Mouse (Mus musculus) central nervous system, embryonic 11.5 days (tissue): ENCODE measurements around the gene Gm45711. TPM values are rescaled to one million over a fixed set of nuclear protein-coding genes. Genes with fewer than 3 reads are reported as not detected.

Source experiments
- polyA plus RNA-seq: library from polyadenylated mRNA; depleted of rRNA; stranded (reverse); fragments of >200 nt; gene quantifications from 2 replicates; pipeline ENCODE4 v1.2.3, GENCODE M21; 2012; rRNA removed

The Gm45711 gene
- not detected in 2 replicates for polyA plus RNA-seq

DNA sequence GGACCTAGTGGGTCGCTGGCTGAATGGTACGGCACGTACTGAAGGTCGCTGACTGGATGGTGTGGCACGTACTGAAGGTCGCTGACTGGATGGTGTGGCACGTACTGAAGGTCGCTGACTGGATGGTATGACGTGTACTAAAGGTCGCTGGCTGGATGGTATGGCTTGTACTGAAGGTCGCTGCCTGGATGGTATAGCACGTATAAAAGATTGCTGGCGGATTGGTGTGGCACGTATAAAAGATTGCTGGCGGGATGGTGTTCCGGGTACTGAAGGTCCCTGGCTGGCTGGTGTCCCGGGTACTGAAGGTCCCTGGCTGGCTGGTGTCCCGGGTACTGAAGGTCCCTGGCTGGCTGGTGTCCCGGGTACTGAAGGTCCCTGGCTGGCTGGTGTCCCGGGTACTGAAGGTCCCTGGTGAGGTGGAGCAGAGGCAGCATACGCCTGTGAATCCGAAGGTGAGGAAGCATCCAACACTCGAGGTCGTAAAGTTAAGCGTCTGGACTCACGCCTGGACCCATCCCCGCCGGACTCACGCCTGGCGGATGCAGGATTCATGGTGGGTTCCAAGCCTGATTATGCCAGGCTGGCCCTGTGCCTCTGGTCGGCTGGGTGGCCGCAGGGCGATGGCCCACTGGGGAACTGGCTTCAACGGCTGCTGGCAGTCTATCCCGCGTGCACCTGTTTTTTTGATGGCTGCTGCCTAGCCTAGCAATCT, at the start of gene Gm45711, which contains the start of gene Cmtm1:
Gene Gm45711 (minus strand): TSS at position 641 of the 715 bp plus-strand sequence.
Gene Cmtm1 (minus strand): TSS at position 705 of the 715 bp plus-strand sequence.

DNA sequence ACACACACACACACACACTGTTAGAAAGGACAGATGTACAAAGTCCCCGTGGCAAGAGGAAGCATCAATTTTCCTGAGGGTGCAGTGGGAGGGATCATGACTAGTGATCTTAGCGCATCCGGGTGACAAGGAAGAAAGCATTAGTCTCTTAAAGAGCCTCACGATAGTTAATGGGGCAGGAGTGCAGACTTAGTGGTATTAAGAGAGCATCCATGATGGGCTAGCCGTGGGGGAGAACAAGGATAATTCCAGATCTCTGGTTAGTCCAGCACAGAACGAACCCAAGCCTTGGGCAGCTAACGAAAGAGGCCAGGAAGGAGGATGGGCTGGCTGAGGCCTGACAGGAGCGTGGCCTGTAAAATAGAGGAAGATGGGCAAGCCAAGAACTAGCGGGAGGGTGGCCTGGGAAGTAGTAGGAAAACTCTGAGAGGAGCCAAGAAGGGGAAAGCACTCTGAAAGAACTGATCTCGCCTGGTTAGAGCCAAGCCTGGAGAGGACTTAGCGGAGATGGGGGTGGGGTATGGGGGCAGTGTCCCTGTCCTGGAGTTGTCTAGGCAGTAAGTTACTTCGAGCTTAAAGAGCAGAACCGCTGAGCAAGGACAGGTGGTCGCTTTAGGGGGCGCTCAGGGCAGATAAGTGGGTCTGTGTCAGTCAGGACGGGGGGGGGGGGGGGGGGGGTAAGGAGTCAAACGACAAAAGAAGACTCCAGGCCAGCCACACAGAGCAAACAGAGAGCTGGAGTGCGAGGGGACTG, 29.5 kb upstream of the Gm45711 start, which contains the start of gene Cmtm3:
Gene Cmtm3 (plus strand): TSS at position 182 of the 754 bp plus-strand sequence.

DNA sequence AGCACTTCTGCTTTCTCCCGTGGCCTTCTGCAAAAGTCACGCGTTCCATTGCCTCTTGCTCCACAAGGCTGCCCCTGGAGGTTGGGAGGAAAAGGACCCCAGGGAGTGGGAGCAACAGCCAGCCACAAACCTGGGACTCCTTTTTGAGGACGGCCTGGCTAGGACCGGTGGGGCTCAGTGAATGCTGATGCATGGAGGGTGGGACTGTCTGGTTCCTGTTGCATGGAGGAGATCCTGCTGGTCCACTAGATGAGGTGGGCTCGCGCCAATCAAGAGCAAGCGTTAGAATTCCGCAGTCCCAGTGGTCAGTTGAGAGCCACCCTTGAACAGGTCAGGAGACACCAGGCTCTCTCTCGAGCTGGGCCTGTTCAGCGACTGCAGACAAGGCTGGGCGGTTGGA, 12.0 kb upstream of the Gm45711 start, which contains the start of gene Cmtm2b:
Gene Cmtm2b (plus strand): TSS at position 301 of the 400 bp plus-strand sequence.

DNA sequence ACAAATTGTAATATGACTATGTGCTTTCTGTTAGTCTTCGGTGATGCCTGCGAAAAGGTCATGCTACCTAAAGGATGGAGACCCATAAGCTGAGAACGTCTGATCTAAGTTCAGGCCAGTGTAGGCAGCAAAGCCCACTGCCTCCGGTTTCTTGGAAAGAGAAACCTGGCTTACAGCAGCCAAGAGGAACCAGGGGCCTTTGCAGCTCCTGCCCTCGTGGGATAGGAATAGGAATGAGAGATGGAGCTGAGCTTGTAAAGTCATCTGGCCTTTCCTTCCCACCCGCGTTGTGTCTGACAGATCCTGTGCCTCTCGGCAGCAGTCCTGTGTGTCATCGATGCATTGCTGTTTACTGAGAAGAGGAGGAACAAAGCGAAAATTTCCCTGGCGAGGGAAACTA, 11.4 kb upstream of the Gm45711 start, which contains the start of gene Gm11020:
Gene Gm11020 (plus strand): TSS at position 301 of the 400 bp plus-strand sequence.

DNA sequence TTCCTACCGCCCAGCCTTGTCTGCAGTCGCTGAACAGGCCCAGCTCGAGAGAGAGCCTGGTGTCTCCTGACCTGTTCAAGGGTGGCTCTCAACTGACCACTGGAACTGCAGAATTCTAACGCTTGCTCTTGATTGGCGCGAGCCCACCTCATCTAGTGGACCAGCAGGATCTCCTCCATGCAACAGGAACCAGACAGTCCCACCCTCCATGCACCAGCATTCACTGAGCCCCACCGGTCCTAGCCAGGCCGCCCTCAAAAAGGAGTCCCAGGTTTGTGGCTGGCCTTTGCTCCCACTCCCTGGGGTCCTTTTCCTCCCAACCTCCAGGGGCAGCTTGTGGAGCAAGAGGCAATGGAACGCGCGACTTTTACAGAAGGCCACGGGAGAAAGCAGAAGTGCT, 16.8 kb downstream of the Gm45711 start, which contains the start of gene Cmtm2a:
Gene Cmtm2a (minus strand): TSS at position 101 of the 400 bp plus-strand sequence.

DNA sequence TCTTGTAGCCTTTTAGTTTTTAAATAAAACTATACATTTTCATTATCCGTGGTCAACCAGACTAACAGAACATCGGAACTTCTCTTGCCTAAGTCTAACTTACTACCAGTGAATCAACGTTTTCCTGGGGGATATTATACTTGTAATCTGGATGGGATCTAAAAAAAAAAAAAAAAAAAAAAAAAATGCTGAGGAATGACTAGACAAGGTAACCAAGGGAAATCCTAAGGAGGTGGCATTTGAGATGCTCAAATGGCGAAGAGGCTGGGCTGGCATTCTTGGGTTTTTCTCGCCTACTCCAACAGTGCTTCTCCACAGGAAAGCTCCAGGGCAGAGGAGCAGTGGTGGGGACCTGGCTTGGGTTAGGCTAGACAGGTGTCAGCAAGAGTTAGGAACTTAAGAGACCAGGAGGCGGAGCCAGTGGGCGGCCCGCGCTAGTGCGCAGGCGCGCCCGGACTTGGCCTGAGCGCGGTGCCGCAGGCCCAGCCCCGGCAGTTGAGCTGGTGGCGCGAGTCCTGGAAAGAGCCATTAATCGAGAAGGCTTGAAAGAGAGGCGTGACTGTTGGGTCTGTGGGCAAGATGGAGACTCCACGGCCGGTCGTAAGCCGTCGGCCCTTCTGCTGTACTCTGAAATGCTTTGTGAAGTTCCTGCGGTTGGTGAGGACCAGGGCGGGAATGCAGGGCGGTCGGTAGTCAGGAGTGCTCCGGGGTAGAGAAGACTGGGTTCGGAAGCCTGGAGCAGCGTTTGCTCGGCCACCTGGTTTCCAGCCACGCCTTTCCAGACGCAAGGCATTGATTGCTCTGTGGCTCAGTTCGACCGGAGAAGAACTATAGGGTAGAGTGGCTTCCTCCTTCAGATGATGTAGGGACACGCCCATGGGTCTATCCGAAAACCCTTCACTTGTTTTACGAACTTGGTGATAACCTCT, 59.2 kb downstream of the Gm45711 start, which contains the start of gene Cklf:
Gene Cklf (plus strand): TSS at position 423 of the 929 bp plus-strand sequence.

DNA sequence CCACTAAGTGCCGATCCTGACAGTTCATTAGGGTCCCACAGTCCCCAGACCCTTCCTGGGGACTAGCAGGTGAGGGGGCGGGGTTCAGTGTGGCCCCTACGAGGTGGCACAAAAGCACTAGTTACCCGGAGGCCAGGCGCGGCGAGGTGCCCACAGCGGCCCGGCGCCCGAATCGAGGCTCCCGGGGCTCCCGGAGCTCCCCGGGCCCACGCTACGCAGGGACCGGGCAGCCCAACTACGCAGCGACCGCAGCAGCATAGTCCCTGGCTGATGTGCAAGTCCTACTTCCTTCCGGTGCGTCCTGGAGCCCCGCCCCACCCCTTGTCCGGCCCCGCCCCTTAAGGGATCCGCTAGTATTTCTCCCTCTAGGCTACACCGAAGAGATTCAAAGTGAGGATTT, 61.6 kb downstream of the Gm45711 start, which contains the start of gene Tk2:
Gene Tk2 (minus strand): TSS at position 283 of the 400 bp plus-strand sequence.

Other genes starting within 250 kb of the Gm45711 start
- gene Cdh5, start 208.5 kb downstream of the Gm45711 start, polyA plus RNA-seq: 22.0 and 35.2 TPM in 2 replicates
- 0.83 and 2.2 TPM in 2 replicates for gene Bean1, start 139.6 kb downstream of the Gm45711 start, polyA plus RNA-seq
- 23.6 and 23.9 TPM in 2 replicates for gene Tk2, start 61.5 kb downstream of the Gm45711 start, polyA plus RNA-seq
- gene Cklf, start 59.2 kb downstream of the Gm45711 start, polyA plus RNA-seq: 50.1 and 51.2 TPM in 2 replicates
- not detected in 2 replicates for gene Cmtm2a, start 16.9 kb downstream of the Gm45711 start, polyA plus RNA-seq
- 0.05 TPM in 1 of 2 replicates, not detected in the other for gene Cmtm1, start 64 bp upstream of the Gm45711 start, polyA plus RNA-seq
- gene Gm11020, start 11.5 kb upstream of the Gm45711 start, polyA plus RNA-seq: not detected in 2 replicates
- not detected in 2 replicates for gene Cmtm2b, start 12.1 kb upstream of the Gm45711 start, polyA plus RNA-seq
- gene Cmtm3, start 29.3 kb upstream of the Gm45711 start, polyA plus RNA-seq: 57.1 and 109 TPM in 2 replicates
- 15.4 and 17.8 TPM in 2 replicates for gene Cmtm4, start 85.7 kb upstream of the Gm45711 start, polyA plus RNA-seq
- 87.6 and 96.0 TPM in 2 replicates for gene Dync1li2, start 133.0 kb upstream of the Gm45711 start, polyA plus RNA-seq
- gene Terb1, start 199.8 kb upstream of the Gm45711 start, polyA plus RNA-seq: 0.11 and 0.22 TPM in 2 replicates
- 61.2 and 99.5 TPM in 2 replicates for gene Nae1, start 224.6 kb upstream of the Gm45711 start, polyA plus RNA-seq
- 0.61 and 0.83 TPM in 2 replicates for gene Car7, start 224.6 kb upstream of the Gm45711 start, polyA plus RNA-seq